Mouse (Mus musculus) bone marrow macrophage, adult 2 months (primary cell): Measurements from ENCODE around the gene Asic2.

ENCODE experiments used
- CTCF ChIP-seq: IDR thresholded peaks from 2 replicates; pipeline ENCODE4 v1.5.1; 2012; ENCODE audit warnings: low read depth, mild to moderate bottlenecking, low read length, moderate library complexity
- POLR2A ChIP-seq: IDR thresholded peaks from 2 replicates; pipeline ENCODE4 v1.6.1; 2012; ENCODE audit warnings: mild to moderate bottlenecking, low read depth, low read length, borderline replicate concordance

- peak; percentile 100 for TF ChIP-seq CTCF
- no peak for TF ChIP-seq POLR2A
Measured at GRCm38 (mm10) chr11:81996172-81996841, 28.1 kb upstream of the Asic2 start.
